13 mouse cellular contexts compared by ENCODE assay signal in genomic region chr9:73774616-73775015, GRCm38 (mm10).
"Had no signal": no experiment of that assay in that cellular context is flagged by ENCODE, and none has a peak within 500 bp of the region (broad histone marks: within the 10 kb centered on the region; RNA-seq: fewer than 3 reads in every experiment).

No protein-coding gene starts in this region.

- H3K4me1 ChIP-seq: limb, embryonic 10.5 days; liver, embryonic 15.5 days; midbrain, embryonic 13.5 days had no signal

- DNase-seq: kidney, postnatal 4 days; lung, adult 2 months; lung, postnatal 36 days; right cerebral cortex, postnatal 4 days; spleen, adult 18-20 months; thymus, adult 18-20 months; thymus, postnatal 25 days had no signal

- H3K27ac ChIP-seq: kidney, postnatal 0 days; layer of hippocampus, adult 2 months; left cerebral cortex, adult 2 months; limb, embryonic 10.5 days; liver, embryonic 15.5 days; midbrain, embryonic 13.5 days had no signal

- H3K4me3 ChIP-seq: layer of hippocampus, adult 2 months; left cerebral cortex, adult 2 months; limb, embryonic 10.5 days; liver, embryonic 15.5 days; midbrain, embryonic 13.5 days had no signal

- H3K27me3 ChIP-seq: liver, embryonic 15.5 days; midbrain, embryonic 13.5 days had no signal
